1 mouse cellular context compared by ENCODE assay signal in genomic region chr11:72987234-72987633, GRCm38 (mm10).
TF ChIP-seq lines count a peak whose summit lies in the region.

No protein-coding gene starts in this region.

TF ChIP-seq in MEL, 35 proteins besides CTCF, POLR2A, EP300 and RAD21:
- TF ChIP-seq ELF1 (IDR thresholded peaks at IDR 0.05; ENCODE audit: low read depth, low read length), result no peak
- no peak for TF ChIP-seq TBP (IDR thresholded peaks at IDR 0.05; ENCODE audit: low read depth, low read length)
- no peak for TF ChIP-seq USF1 (IDR thresholded peaks at IDR 0.05; ENCODE audit: low read depth, low read length)
- no peak for TF ChIP-seq BHLHE40 (IDR thresholded peaks at IDR 0.05; ENCODE audit: borderline replicate concordance, low read depth, low read length)
- TF ChIP-seq SMC3 (IDR thresholded peaks at IDR 0.05; ENCODE audit: low read depth, low read length), result no peak
- TF ChIP-seq CHD1 (IDR thresholded peaks at IDR 0.05; ENCODE audit: low read depth, low read length), result no peak
- TF ChIP-seq MEF2A (IDR thresholded peaks at IDR 0.05; ENCODE audit: extremely low read depth, insufficient replicate concordance, low read depth, low read length, poor library complexity, severe bottlenecking), result no peak
- no peak for TF ChIP-seq GATA1 (IDR thresholded peaks at IDR 0.05; ENCODE audit: low read depth, low read length)
- no peak for TF ChIP-seq NELFE (IDR thresholded peaks at IDR 0.05; ENCODE audit: low read depth, low read length)
- no peak for TF ChIP-seq ZMIZ1 (IDR thresholded peaks at IDR 0.05; ENCODE audit: low read depth, low read length)
- TF ChIP-seq SIN3A (IDR thresholded peaks at IDR 0.05; ENCODE audit: low read length), result no peak; the same call in 1 of the 2 replicates
- TF ChIP-seq KAT2A (conservative IDR thresholded peaks at IDR 0.05; ENCODE audit: low read depth, low read length), result no peak
- no peak for TF ChIP-seq MAZ (IDR thresholded peaks at IDR 0.05; ENCODE audit: low read depth, low read length)
- TF ChIP-seq HCFC1 (IDR thresholded peaks at IDR 0.05; ENCODE audit: low read depth, low read length), result no peak
TF ChIP-seq in MEL: peak in this region for 0.
